Mouse (Mus musculus) heart, postnatal 36 days (tissue): Measurements from ENCODE around the gene Ssty2. TPM values are rescaled to one million over a fixed set of nuclear protein-coding genes. Genes with fewer than 3 reads are reported as not detected.
"Not testable (repeated sequence)": the region's sequence is repeated elsewhere in the genome, so short reads cannot be mapped to it uniquely, and the experiment has no call there.

ENCODE experiments used
- DNase-seq, 2 experiments: peaks; one replicate each; pipeline ENCODE4 v3.0.0; 2021 to 2022
- intact Hi-C: fragments of 180-260 bp; cut with DNase I; formaldehyde crosslinking; loops from one replicate; pipeline ENCODE4 v1.15.1; 2025
- total RNA-seq, 2 experiments: library from RNA; stranded (reverse); gene quantifications; 2 replicates each; pipeline ENCODE4 v1.2.3; 2021

The Ssty2 gene
- not detected for total RNA-seq

DNA sequence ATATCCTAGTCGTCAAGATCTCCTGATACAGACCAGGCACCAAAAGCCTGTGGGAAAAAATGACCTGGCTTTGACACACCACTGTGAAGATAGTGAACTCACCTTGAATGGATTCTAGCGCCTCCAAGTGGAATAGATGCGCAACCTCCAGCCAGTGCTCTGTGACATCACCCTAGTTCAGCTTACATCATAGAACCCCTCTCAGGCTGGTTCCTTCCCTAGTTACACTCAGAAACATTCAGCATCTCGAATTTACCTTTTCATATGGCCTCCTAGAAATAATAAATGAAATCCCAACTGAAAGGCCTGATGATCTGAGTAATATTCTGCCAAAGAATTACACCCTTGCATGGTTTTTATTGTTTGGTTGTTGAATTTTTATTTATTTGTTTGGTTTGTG is at the start of gene Ssty2:
Gene Ssty2, minus strand, starts transcription at position 101 of the 400 bp plus-strand sequence.
- intact Hi-C loops, DNase-seq: not testable (repeated sequence)
